Mouse (Mus musculus) liver, postnatal 0 days (tissue): ENCODE results near the gene Olfr780.

ENCODE experiments used
- CTCF ChIP-seq: sonication (generic); IDR thresholded peaks from 2 replicates; pipeline ENCODE4 v1.5.1; 2016; ENCODE audit warnings: antibody characterized with exemption, low read depth
- EP300 ChIP-seq: IDR thresholded peaks from 2 replicates; pipeline ENCODE4 v1.6.1; 2016; ENCODE audit warnings: antibody characterized with exemption, low read depth, mild to moderate bottlenecking

DNA sequence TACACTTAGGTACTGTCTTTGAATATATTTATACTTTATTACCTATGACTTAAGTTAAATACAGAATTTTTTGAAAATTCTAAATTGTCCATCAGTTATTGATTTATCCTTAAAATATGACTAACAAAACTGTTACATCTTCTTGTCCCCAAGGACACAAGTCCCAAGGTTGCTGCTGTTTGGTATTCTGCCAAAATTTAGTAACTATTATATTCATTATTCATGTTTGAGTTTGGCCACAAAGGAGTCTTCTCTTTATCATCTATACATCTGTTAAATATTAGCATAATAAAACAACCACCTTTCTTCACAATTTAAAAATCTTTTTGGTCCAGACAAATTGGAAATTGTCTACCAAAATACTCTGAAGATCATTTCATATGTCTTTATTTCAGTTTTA is 10.6 kb downstream of the Olfr780 start, which contains the start of gene Olfr781:
- no peak for TF ChIP-seq CTCF
- TF ChIP-seq EP300 = no peak
